Mouse (Mus musculus) olfactory bulb, adult 2 months (tissue): Measurements from ENCODE around the gene Lrrc40. TPM values are rescaled to one million over a fixed set of nuclear protein-coding genes. Genes with fewer than 3 reads are reported as not detected.

Source experiments
- H3K27ac ChIP-seq: fragments of 200-500 bp; 2 replicates; pipeline ENCODE4 v1.5.1; 2012; ENCODE audit warnings: low read depth, low read length; ENCODE audit not compliant: insufficient read depth
- H3K4me1 ChIP-seq: fragments of 200-500 bp; 2 replicates; pipeline ENCODE4 v1.6.1; 2012; ENCODE audit warnings: low read length; ENCODE audit not compliant: control insufficient read depth, insufficient read depth
- H3K4me3 ChIP-seq: fragments of 200-500 bp; 2 replicates; pipeline ENCODE4 v1.5.1; 2012; ENCODE audit warnings: mild to moderate bottlenecking, low read depth, low read length, moderate library complexity; ENCODE audit not compliant: insufficient read depth
- CTCF ChIP-seq: fragments of 200-500 bp; IDR thresholded peaks from 2 replicates; pipeline ENCODE4 v1.5.1; 2012; ENCODE audit warnings: low read depth, mild to moderate bottlenecking, low read length, moderate library complexity; ENCODE audit not compliant: insufficient read depth
- POLR2A ChIP-seq: fragments of 200-500 bp; IDR thresholded peaks from 2 replicates; pipeline ENCODE4 v1.6.1; 2012; ENCODE audit warnings: mild to moderate bottlenecking, low read depth, low read length, moderate library complexity; ENCODE audit not compliant: insufficient read depth
- WGBS: fragments of 180-500 bp; shearing (Covaris S2); methylation state at CpG from one replicate; pipeline ENCODE4 v1.1.7; 2018; 5-methylcytosine and 5-hydroxymethylcytosine counted together
- polyA plus RNA-seq: library from polyadenylated mRNA; stranded (reverse); fragments of >200 nt; gene quantifications from 2 replicates; pipeline ENCODE4 v1.2.4, GENCODE M21; 2012; ENCODE audit warnings: low replicate concordance; ENCODE audit not compliant: missing spikeins, insufficient read depth, insufficient read length

Lrrc40 gene
- polyA plus RNA-seq, 1 experiment: not detected

DNA sequence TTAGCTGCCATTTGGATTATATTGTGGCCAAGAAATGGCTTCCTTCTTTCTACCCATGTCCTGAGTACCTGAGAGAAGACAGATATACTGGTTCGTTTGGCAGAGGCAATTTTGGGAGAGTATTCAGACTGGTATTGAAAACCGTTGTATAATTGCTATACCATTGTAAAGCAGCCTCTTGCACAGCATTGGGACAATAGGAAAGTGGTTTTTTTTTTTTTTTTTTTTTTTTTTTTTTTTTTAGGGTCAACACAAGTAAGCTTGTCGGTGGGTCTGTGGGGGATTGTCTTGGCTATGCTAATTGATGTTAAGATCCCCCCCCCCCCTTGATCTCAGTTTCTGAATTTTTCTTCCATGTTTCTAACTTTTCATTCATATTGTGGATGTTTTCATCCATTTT lies 1.6 kb downstream of the Lrrc40 start:
- TF ChIP-seq CTCF: no peak
- TF ChIP-seq POLR2A: no peak
- no peaks in the 10 kb centered on the region for H3K4me1 ChIP-seq
- H3K27ac ChIP-seq: no peak overlapping the region
- no peak overlapping the region for H3K4me3 ChIP-seq
- 78% methylated on average over 3 of the region's 3 CpGs for WGBS

DNA sequence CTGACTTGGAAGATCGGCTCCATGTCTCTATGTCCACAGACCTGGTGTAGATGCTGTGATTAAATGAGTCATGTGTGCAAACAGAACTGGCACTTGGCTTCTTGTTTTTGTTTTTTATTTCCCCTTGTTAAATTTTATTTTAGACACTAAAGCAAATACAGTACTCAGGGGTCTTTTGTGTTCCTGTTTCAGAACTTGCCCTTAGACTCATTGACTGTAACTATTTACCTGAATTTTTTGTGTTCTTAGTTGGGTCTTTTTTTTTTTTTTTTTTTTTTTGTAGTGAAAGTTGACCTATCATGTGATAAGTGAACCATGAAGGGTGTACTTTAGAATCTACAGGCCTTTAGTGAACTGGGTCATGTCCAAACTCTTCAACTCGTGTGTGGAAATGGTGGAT lies 4.3 kb downstream of the Lrrc40 start:
- Histone ChIP-seq H3K4me1 (no peaks in the 10 kb centered on the region), H3K27ac (no peak overlapping the region), H3K4me3 (no peak overlapping the region)
- 57% methylated on average over 2 of the region's 2 CpGs for WGBS
- TF ChIP-seq CTCF (no peak), POLR2A (no peak)

DNA sequence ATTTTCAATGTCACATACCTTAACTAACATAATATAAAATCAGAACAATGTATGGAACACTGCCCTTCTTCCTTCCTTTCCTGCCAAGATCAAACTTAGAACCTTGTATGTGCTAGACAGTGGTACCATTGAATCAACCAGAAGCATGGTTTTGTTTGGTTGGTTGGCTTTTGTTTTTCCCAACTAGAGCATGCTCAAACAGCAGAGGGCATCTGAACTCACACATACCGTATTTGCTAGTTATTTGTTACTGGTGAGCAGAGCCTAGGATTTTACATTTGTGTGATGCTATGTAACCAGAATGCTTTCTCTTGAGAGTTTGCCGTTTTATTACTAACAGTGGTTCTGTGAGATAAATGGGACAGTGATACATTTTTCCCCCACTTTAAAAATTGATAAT lies 13.0 kb downstream of the Lrrc40 start:
- 43% methylated on average over 2 of the region's 2 CpGs for WGBS
- TF ChIP-seq POLR2A: no peak
- TF ChIP-seq CTCF: no peak
- H3K4me1 ChIP-seq: no peaks in the 10 kb centered on the region
- no peak overlapping the region for H3K27ac ChIP-seq
- no peak overlapping the region for H3K4me3 ChIP-seq

DNA sequence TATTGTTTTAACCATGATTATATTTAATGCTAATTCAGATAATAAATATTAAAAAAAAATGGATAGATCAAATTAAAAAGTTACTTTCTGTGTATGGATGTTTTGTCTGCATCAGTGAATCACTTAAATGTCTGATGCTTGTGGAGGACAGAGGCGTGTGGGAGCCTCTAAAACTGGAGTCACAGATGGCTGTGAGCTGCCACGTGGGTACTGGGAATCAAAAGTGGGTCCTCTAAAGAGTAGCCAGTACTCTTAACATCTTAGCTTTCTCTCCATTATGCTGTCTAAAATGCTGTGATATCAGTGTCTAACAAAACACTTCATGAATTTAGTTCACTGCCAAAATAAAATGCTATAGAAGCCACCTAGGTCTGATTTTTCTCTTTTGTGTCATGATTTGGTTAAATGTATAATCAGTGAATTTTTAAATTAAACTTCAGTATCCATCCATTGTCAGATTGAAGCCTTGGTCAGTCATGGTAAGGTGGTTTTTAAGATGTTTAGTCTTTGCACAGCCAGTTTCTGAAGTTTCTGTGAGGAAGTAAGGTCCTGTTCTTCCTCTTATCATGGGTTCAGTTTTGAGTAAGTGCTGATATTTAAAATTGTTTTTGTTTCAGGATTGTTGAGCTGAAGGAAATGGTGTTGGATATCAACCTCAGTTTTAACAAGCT lies 24.3 kb downstream of the Lrrc40 start:
- TF ChIP-seq CTCF (no peak), POLR2A (no peak)
- 73% methylated on average over 2 of the region's 2 CpGs for WGBS
- no peaks in the 10 kb centered on the region for H3K4me1 ChIP-seq
- H3K27ac ChIP-seq: no peak overlapping the region
- no peak overlapping the region for H3K4me3 ChIP-seq

DNA sequence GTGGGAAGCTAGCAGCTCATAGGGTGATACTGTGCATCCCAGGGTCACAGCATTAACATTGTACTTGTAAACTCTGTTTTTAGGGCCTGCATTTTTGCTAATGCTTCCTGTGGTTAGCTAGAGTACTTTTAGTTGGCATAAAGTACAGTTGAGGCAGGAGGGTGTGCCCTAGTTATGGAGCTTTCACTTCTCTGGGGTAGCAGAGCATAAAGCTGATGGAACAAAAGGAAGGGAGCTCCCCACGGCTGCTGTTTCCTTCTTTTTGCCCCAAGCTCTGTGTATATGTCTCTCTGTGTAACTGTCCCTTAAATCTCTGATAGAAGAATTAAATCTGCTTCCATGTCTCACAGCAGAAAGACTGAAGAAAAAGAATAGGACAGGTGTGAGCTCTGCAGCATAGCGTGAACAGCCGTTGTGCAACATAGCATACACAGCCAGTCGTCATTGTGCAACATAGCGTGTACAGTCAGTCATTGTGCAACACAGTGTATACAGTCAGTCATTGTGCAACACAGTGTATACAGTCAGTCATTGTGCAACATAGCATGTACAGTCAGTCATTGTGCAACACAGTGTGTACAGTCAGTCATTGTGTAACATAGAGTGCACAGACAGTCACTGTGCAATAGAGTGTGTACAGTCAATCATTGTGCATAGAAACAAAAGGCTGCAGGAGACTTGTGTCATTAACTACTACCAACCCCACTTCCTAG lies 25.5 kb downstream of the Lrrc40 start:
- 87% methylated on average over 5 of the region's 5 CpGs for WGBS
- H3K4me3 ChIP-seq: no peak overlapping the region

DNA sequence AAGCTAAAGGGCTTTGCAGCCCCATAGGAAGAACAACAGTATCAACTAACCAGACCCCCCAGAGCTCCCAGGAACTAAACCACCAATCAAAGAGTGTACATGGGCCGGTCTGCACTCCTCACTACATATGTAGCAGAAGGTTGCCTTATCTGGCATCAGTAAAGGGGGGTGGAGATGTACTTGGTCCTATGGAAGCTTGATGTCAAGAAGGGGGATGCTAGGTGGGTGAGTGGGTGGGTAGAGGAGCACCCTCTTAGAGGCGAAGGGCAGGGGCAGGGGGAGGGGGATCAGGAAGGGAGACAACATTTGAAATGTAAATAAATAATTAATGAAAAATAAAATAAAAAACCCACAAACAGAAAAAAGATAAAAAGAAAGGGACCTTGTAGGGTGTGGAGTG lies 28.8 kb downstream of the Lrrc40 start:
- no peak overlapping the region for H3K27ac ChIP-seq
- H3K4me3 ChIP-seq: no peak overlapping the region
- 89% methylated on average over 2 of the region's 2 CpGs for WGBS
- no peak for TF ChIP-seq CTCF
- TF ChIP-seq POLR2A: no peak
- H3K4me1 ChIP-seq: no peaks in the 10 kb centered on the region

More for the DNA sequence above, 25.5 kb downstream of the Lrrc40 start:
- TF ChIP-seq POLR2A (no peak), CTCF (no peak)
- H3K4me1 ChIP-seq: no peaks in the 10 kb centered on the region
- H3K27ac ChIP-seq: no peak overlapping the region

DNA sequence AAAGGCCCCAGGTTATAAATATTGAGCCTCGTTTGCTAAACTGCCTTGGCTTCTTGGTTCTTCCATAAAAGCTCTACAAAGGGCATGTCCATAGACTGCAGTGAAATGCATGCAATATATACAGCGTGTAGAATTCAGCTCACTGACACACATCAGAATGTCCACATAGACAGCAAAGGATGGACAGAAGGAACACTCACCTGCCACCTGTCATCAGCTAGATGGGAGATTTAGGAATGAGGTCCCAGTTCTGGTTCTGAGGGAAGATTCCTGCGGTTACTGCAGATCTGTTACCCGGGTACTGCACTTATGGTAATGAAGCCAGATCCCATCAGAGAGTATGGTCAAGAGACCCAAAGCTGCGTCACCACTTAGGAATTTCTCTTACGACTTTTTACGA lies 31.5 kb downstream of the Lrrc40 start:
- no peak overlapping the region for H3K4me3 ChIP-seq
- H3K27ac ChIP-seq: no peak overlapping the region
- H3K4me1 ChIP-seq: no peaks in the 10 kb centered on the region
- TF ChIP-seq CTCF (no peak), POLR2A (no peak)
- WGBS: 91% methylated on average over 7 of the region's 7 CpGs

DNA sequence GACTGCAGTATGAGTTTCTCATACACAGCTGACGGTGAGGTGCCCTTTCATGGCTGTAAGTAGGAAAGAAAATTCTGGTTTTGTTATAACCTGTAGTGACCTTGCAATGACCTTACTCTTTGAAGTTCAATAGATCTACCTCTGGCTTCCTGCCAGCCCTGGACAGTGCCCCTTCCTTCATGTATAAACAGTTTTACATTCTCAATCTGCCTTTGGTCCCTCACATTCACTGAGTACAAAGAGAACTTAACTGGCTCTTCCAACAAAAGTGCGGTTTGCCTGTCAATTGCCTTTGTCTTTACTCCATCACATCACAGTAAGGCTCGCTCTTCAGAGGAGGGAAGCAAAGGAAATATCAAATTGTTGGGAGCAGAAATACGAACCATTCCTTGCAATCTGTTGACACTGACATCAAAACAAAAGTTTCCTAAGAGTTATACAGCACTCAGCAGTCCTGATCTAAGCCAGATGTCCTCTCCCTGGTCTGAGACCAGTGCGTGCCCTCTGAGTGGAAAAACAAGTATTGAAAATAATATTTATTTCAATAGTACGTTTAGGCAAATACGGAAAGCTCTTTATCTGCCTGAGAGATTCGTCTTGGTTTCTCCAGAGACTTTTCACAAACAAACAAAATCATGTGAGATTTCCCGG lies 32.3 kb downstream of the Lrrc40 start:
- Histone ChIP-seq H3K4me3 (no peak overlapping the region), H3K4me1 (no peaks in the 10 kb centered on the region), H3K27ac (no peak overlapping the region)
- WGBS: 73% methylated on average over 9 of the region's 9 CpGs
- no peak for TF ChIP-seq CTCF
- no peak for TF ChIP-seq POLR2A

DNA sequence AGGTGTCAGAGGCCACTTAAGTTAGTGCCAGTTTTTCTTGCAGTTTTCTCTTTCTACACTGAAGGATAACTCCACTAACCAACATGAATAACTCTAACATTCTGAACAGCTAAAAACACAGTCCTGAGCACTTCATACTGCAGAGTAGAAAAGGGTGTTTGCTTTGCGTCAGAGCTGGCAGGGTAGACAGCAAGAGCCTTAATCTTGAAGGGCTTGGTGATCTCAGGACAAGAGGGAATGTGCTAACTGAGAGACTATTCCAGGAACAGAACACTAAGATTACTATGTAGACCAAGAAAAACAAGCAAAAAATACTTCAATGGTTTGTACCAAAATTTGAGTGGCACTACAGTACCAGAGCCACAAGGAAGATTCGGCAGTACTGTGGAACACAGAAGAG lies 38.5 kb downstream of the Lrrc40 start:
- TF ChIP-seq CTCF: no peak
- no peak for TF ChIP-seq POLR2A
- WGBS: 69% methylated on average over 2 of the region's 2 CpGs
- Histone ChIP-seq H3K4me3 (no peak overlapping the region), H3K27ac (no peak overlapping the region), H3K4me1 (no peaks in the 10 kb centered on the region)
